Mouse (Mus musculus) adrenal gland, postnatal 36 days (tissue): Measurements from ENCODE around the gene Ganab. TPM values are rescaled to one million over a fixed set of nuclear protein-coding genes. Genes with fewer than 3 reads are reported as not detected.
"Not testable (repeated sequence)": the region's sequence is repeated elsewhere in the genome, so short reads cannot be mapped to it uniquely, and the experiment has no call there.

ENCODE experiments used
- DNase-seq, 2 experiments: peaks; one replicate each; pipeline ENCODE4 v3.0.0; 2021; ENCODE audit warnings: mixed read lengths in 1 of 2
- long read RNA-seq, 2 experiments: library from polyadenylated mRNA; stranded (forward); transcript quantifications; one replicate each; pipeline ENCODE4 v2.0.0; 2021; ENCODE audit warnings: borderline sequencing depth in 2 of 2
- total RNA-seq, 2 experiments: library from RNA; stranded (reverse); gene quantifications; 2 replicates each; pipeline ENCODE4 v1.2.3; 2021

Gene Ganab
- 100 to 1,000 TPM; 190 to 201 TPM for total RNA-seq
- long read RNA-seq, experiment 1, partial matches to known transcripts: 33 of 38 reads
- long read RNA-seq, experiment 1, other reads (novel, unspliced or antisense): 0 of 38 reads
- long read RNA-seq, experiment 2, partial matches to known transcripts: 12 of 17 reads
- long read RNA-seq, experiment 2, other reads (novel, unspliced or antisense): 0 of 17 reads

GRCm38 (mm10) chr19:8897865-8898495 is at the start of gene Ganab:
TSS of gene Ganab (plus strand) at chr19:8898071.
- peak; percentile 97 for DNase-seq

- no peak for DNase-seq
Measured at GRCm38 (mm10) chr19:8848356-8848755, 49.5 kb upstream of the Ganab start.

DNA sequence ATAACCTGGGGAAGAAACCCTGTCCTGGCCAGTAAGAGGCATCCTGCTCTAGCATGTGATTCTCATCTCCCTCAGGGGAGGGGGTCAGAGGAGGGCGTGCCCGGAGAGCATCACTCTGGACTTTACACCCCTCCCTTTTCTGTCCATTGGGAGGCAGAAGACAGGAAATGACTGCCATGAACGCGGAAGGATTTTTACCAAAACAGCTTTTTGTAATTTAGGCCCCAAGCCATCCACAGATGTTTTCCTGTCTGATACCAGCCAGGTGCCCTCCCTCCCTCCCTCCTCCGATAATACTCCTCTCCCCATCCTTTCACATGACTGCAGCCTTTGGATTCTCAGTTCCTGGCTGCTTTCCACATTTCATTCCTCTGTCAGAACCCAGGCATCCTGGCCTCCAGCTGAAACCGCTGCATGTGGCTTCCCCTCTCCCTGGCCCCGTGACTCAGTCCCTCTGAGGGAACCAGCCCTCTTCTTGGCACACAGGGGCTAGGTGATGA is 47.4 kb upstream of the Ganab start, which contains the start of gene Lrrn4cl:
Gene Lrrn4cl, plus strand, starts transcription at position 367 of the 500 bp plus-strand sequence.
- DNase-seq: peak; percentile 58 to 64

DNA sequence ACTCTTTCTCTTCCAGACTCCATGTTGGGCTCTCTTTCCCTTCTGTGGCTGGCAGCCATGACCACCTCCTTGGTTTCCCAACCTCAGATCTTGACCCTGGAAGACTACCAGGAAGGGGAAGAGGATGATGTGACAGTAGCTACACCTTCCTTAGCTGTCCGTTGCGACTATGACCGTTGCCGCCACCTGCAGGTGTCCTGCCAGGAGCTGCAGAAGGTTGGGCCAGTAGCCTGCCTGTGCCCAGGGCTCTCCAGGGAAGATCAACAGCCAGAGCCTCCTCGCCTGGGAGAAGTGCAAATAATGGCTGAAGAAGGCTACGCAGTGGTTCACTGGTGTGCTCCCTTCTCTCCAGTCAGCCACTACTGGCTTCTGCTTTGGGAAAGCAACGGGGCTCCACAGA is 46.2 kb upstream of the Ganab start:
- DNase-seq: no peak

DNA sequence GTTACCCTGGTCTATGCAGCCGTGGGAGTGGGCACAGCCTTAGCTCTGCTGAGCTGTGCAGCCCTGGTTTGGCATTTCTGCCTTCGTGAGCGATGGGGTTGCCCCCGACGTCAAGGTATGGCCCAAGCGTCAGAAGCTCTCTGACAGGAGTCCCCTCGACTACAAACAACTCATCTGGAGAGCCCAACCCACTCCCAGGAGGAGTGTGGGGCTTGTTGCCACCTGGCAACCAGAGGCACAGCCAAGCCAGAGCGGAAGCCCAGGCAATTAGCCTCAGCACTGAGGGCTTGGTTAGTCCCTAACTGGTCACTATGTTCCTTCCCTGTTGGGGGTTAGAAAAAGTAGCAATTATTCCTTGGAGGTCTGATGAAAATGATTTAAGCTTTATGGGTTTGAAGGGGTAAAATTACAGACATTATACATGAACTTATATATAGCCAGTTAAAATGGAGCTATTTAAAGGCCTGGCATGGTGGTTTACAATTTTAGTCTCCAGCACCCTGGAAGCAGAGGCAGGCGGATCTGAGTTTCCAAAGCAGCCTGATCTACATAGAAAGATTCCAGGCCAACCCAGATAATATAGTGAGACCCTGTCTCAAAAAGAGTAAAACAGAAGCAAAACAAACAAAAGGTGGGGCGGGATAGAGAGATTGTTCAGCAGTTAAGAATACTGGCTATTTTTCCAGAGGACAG is 45.5 kb upstream of the Ganab start:
- DNase-seq: peak in 1 of 2 experiments; percentile 41

DNA sequence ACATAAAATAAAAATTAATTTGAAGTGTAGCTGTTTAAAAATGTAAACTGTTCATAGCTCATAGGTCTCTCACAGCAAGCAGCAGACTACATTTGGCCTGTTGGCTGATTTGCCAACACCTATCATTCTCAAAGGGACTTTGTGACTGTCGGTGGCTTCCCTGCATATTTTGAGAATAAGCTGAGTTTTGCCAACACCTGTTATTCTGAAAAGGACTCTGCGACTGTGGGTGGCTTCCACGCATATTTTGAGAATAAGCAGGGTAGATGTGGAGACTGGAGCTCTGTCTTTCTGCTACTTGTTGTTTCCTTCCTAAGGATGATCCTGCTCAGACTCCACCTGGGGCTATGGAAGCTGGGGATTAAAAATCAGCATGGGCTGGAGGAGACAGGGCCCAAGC is 44.8 kb upstream of the Ganab start:
- DNase-seq: no peak

- DNase-seq: peak; percentile 73 to 82
Measured at GRCm38 (mm10) chr19:8857689-8858088, 40.2 kb upstream of the Ganab start.

DNA sequence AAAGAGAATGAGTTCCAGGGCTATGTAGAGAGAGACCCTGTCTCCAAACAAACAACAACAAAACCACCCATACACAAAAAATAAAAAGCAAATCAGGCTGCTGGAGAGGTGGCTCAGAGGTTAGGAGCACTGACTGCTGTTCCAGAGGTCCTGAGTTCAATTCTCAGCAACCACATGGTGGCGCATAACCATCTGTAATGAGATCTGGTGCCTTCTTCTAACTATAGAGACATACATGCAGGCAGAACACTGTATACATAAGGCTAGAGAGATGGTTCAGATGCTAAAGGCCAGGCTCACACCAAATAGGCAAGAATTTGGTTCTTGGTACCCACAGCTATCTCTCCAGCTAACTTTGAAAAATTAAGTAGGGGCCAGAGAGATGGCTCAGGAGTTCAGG is 38.9 kb upstream of the Ganab start:
- DNase-seq: no peak

- no peak for DNase-seq
Measured at GRCm38 (mm10) chr19:8864265-8864664, 33.6 kb upstream of the Ganab start.

GRCm38 (mm10) chr19:8870381-8870780 is 27.5 kb upstream of the Ganab start:
- not testable (repeated sequence) for DNase-seq

DNA sequence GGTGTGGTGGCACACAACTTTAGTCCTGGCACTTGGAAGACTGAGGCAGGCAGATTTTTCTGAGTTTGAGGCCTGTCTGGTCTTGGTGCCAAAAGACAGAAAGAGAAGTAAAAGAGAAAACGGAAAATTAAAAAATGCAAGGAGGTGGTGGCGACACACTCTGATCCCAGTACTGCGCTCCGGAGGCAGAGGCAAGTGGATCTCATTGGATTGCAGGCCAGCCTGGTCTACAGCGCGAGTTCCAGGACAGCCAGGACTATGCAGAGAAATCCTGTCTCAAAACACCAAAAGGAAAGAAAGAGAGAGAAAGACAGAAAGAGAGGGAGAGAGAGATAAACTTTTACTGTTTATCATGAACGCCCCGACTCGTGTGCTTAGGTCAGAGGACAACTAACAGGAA is 27.0 kb upstream of the Ganab start:
- DNase-seq: peak in 1 of 2 experiments; percentile 19

GRCm38 (mm10) chr19:8871267-8872186 is 26.3 kb upstream of the Ganab start, which contains the start of gene Ubxn1:
TSS of gene Ubxn1 (plus strand) at chr19:8871496.
- peak; percentile 97 to 98 for DNase-seq

DNA sequence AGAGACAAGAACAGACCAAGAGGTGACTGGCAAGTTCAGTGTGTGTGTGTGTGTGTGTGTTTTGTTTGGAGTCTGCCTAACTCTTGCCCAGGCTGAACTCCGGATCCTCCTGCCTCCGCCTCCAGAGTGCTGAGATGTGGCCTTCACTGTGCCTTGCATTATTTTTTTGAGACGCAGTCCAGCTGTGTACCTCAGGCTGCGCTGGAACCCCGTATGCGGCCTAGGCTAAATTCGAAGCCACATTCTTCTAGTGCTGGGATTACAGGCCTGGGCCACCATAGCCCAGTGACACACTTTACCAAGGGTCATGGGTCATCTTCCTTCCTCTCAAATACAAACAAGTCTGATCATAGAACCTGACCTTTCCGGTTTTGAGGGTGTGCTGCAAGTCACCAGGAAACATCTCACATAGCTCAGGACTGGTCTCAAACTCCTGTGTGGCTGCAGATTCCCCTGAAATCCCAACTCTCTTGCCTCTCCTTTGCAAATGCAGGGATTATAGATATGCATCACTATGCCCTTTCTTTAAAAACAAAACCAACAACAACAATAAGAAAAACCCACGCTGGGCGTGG is 25.5 kb upstream of the Ganab start:
- DNase-seq: peak in 1 of 2 experiments; percentile 23

- no peak for DNase-seq
Measured at GRCm38 (mm10) chr19:8875031-8875430, 22.8 kb upstream of the Ganab start.

DNA sequence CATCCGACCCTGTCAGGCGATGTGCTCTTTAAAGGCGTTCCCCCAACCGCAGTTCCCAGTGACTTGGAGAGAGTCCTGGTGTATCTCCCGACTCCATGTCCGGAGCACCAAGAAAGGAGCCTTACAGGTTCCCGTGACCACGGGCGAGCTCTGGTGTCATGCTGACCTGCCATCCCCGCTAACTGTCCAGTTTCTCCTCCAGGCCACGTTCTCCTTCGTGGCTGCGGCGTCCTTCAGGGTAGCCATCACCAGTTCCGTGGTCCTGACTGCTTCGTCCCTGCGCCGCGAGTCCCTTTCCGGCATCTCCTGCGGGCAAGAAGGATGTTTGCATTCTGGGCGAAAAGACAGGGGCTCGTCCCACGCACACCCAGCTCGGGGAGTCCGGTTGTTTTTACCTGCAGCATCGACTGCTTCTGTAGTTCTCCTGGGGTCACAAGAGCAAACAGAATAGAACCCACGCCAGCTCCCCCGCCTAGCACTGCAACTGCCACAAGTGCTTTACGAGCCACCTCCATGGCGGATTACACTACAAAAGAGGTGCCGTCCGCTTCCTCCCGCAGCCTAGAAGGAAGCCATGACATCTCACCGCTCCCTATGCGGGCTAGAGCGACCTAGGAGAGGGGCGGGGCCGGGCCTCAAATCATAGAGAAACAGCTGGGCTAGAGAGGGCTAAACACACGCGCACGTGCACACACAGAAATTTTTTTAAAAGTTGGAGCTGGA is 17.4 kb upstream of the Ganab start, which contains the start of gene Uqcc3:
Gene Uqcc3, minus strand, starts transcription at position 613 of the 723 bp plus-strand sequence.
- DNase-seq: peak; percentile 92 to 93

DNA sequence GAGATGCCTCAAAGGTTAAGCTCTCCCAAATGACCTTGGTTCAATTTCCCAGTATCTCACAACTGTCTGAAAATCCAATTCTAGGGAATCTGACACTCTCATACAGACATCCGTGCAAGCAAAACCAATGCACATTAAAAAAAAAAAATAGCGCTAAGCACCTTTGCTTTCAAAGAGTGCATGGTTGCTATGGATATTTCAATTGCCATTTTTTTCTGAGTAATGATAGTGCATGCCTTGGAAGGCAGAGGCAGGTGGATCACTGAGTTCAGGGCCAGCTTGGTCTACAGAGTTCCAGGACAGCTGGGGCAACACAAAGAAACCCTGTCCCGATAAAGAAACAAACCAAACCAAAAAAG is 16.9 kb upstream of the Ganab start:
- no peak for DNase-seq

GRCm38 (mm10) chr19:8883616-8884015 is 14.3 kb upstream of the Ganab start, which contains the start of the genes Lbhd1 and Gm49403:
TSS of gene Lbhd1 (plus strand) at chr19:8883732.
TSS of gene Gm49403 (plus strand) at chr19:8883930.
- DNase-seq: no peak

DNA sequence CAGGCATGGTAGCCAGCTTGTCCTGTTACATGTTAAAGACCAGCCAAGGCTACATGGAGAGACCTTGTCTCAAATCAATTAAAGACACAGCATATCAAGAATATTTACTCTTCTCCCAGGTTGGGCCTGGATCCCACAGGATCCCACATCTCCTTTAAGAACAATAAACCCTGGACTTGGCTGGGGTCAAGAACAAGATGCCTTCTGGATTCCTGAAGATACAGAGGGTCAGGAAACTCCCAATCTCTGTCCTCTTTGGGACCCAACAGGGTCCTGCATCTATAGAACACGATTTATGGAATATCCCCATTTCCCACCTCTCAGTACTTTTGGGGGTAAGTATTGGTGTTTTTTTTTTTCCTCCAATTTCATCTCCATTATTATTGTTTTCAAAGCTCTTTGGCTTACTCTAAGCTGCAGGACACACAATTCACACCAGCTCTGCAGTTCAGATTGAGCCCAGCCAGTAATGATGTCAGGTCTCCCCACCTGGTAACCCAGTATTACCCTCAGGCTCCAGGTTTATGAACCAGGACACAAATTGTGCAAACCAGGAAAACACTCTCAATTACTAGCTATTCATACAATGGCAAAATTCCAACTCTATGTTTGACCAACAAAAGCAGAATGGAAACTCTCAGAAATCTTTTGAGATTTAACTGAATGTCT is 10.8 kb upstream of the Ganab start:
- DNase-seq: no peak

DNA sequence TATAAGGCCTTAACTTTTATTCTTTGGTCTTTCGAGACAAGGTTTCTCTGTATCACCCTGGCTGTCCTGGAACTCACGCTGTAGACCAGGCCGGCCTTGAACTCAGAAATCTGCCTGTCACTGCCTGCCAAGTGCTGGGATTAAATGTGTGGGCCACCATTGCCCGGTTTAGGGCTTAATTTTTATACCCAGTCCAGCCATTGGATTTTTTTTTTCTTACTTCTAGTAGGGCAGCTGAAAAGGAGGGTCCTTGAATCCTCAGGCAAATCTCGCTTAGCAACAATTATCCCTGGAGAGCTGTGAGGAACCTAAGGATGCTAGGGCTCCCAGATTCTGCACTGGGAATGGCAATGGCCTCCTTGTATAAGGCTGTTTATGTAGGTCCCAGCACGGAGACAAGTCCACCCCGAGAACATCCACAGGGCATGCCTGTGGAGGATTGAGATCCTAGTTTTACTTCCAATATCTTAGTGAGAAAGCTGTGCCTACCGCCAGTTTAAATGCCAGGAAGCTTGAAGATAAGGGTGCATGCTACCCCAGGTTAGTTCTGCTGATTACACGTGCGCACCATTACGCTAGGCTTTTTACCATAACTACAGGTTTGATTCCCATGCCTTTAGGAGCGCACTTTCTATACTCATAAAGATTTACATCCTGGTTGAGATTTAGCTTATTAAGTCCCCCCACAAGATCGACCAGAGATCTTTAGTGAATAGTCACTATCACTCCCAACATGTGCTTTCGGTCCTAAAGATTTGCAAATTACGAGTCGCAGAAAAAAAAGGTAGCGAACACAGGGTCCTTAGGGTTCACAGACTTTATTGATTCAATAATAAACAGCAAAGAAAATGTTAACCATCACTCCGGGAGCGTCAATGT is 10.0 kb upstream of the Ganab start:
- no peak for DNase-seq
